Mouse (Mus musculus) kidney, adult 2 months (tissue): ENCODE measurements at regions not wholly inside any gene's neighbourhood (a gene's known extent, or its start where the extent isn't known, plus 50 kb on each side); places are given as distances from the start of the nearest gene placed in this dataset.

Experiments used
- CTCF ChIP-seq: fragments of 200-500 bp; conservative IDR thresholded peaks from 2 replicates; pipeline ENCODE4 v1.5.1; 2011; ENCODE audit warnings: low read depth, mild to moderate bottlenecking, control low read depth, low read length, moderate library complexity, mixed read lengths; ENCODE audit not compliant: insufficient read depth, insufficient read length
- POLR2A ChIP-seq: fragments of 200-500 bp; IDR thresholded peaks from one replicate; pipeline ENCODE4 v1.6.1; 2011; ENCODE audit warnings: low read depth, low read length, control low read depth

DNA sequence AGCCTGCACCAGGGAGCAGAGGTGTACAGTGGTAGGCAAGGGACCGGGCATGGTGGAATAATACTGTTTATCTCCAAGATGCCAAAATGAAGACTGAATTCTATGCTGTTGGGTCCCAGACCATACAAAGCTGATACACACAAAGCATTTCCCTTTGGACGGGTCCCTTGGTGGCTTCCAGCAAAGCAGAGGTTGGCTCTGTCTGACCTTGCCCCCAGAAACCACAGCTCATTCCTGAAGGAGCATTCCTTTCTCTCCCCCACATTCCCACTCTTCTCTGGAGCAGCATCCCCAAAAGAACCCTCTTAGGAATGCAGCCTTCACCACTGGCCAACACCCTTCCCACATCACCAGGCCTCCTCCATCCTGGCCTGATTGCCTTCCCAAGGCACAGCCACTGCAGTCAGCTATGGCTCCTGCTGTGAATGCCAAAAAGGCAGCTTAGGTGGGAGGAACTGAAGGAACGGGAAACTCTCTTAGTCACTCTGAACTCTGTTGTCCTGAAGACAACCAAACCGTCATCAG lies 212.4 kb upstream of the Dio3 start:
- TF ChIP-seq CTCF (no peak), POLR2A (no peak)
